Mouse (Mus musculus) small intestine, adult 2 months (tissue): ENCODE results near the gene Trim23.

Source experiments
- CTCF ChIP-seq: fragments of 200-500 bp; IDR thresholded peaks from 2 replicates; pipeline ENCODE4 v1.5.1; 2012; ENCODE audit warnings: low read depth, mild to moderate bottlenecking, control low read depth, inconsistent platforms, low read length, moderate library complexity, mixed read lengths; ENCODE audit not compliant: insufficient replicate concordance, insufficient read length; ENCODE audit errors: extremely low read depth
- POLR2A ChIP-seq: fragments of 200-500 bp; IDR thresholded peaks from 2 replicates; pipeline ENCODE4 v1.6.1; 2012; ENCODE audit warnings: low read depth, mild to moderate bottlenecking, control low read depth, inconsistent platforms, low read length, moderate library complexity

DNA sequence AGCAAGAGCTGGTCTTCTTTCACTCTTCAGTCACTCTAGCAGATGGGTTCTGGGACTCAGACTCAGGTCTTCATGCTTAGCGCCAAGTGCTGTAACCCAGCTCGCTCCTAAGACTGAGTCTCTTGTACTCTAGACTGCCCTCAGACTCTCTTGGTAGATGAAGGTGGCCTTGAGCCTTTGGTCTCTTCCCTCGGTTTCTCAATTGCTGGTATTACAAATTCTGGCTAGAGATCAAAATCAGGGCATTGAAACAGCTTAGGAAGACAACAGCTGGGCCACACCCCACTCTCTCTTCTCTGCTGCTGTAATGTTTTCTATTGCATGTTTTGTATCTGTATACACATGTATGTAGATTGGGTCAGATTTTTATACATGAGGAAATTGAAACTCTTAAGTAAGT lies 33.0 kb upstream of the Trim23 start:
- TF ChIP-seq CTCF: no peak
- TF ChIP-seq POLR2A: no peak
